8 mouse cellular contexts compared by ENCODE assay signal in the genomic region with DNA sequence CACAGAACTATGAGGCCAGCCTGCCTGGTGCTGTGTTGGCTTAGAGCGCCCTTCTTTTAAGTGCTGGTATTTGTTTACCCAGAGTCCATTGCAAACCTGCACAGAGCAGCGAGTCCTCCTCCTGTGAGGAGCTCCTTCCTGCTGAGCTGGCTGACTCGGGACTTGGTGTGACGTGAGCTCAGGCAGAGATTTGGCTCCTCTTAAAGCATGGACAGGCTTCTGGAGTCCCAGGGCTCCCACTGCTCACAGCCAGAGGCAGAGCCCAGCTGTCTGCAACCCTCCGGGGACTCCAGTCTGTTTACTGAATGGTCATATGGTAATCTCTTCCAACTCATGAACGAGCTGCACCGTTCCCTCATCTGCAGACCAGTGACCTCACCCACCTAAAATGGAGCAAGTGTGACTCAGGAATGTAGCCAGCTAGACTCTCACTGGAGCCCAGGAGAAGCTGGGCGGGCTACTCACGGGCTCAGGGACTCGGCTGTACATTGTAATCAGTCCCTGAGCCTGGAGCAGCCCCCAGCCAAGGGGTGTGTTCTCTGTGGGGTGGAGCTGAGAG.
A peak's percentile ranks its signal among the peaks of the same experiment; 100 is the strongest.
DNase-seq lines count a peak whose midpoint lies in the region; ATAC-seq and TF ChIP-seq lines count a peak whose summit lies in the region.

No protein-coding gene starts in this region.

- no peaks in the 10 kb centered on the region for H3K36me3 ChIP-seq in heart, embryonic 16.5 days (ENCODE audit: control insufficient read depth, insufficient read depth)
- H3K36me3 ChIP-seq in stomach, postnatal 0 days (ENCODE audit: control insufficient read depth, insufficient read depth, low read length), result no peaks in the 10 kb centered on the region

- peak; percentile 91 for ATAC-seq in heart, embryonic 16.5 days (replicated peaks; ENCODE audit: extremely low read depth, insufficient read depth, low FRiP score)
- ATAC-seq in stomach, postnatal 0 days (ENCODE audit: low FRiP score, low TSS enrichment), result peak; percentile 95

- no peak for TF ChIP-seq EP300 in stomach, postnatal 0 days (optimal IDR thresholded peaks at IDR 0.05)

- 11% methylated on average over 10 of the region's 10 CpGs for WGBS in heart, embryonic 16.5 days
- 4% methylated on average over 10 of the region's 10 CpGs for WGBS in stomach, postnatal 0 days

- H3K9me3 ChIP-seq in heart, embryonic 16.5 days (replicated peaks; ENCODE audit: control insufficient read depth, low read length), result no peaks in the 10 kb centered on the region
- no peaks in the 10 kb centered on the region for H3K9me3 ChIP-seq in stomach, postnatal 0 days (ENCODE audit: control insufficient read depth, low read length)

- TF ChIP-seq CTCF in stomach, postnatal 0 days (IDR thresholded peaks at IDR 0.05; ENCODE audit: low read depth), result no peak

- peak overlapping the region; percentile 97 for H3K27ac ChIP-seq in heart, embryonic 16.5 days (ENCODE audit: low read length)
- H3K27ac ChIP-seq in stomach, postnatal 0 days (replicated peaks), result peak overlapping the region; percentile 79

- H3K9ac ChIP-seq in heart, embryonic 16.5 days (ENCODE audit: low read length), result peak overlapping the region; percentile 65
- 0 out of 2 replicates have a peak overlapping the region, but pooled peaks have one; percentile 23 for H3K9ac ChIP-seq in stomach, postnatal 0 days (ENCODE audit: low read length)

- H3K4me1 ChIP-seq in heart, embryonic 16.5 days (ENCODE audit: control insufficient read depth, insufficient read depth, low read length), result peaks cover 16% of the 10 kb centered on the region
- H3K4me1 ChIP-seq in stomach, postnatal 0 days (replicated peaks; ENCODE audit: control insufficient read depth, insufficient read depth), result 0 out of 2 replicates have a peak, but pooled peaks cover 4% of the 10 kb centered on the region

- H3K4me3 ChIP-seq in heart, embryonic 16.5 days (ENCODE audit: low read length), result peak overlapping the region; percentile 34
- H3K4me3 ChIP-seq in stomach, postnatal 0 days (ENCODE audit: low read depth, low read length), result no peak overlapping the region

- no peaks in the 10 kb centered on the region for H3K27me3 ChIP-seq in heart, embryonic 16.5 days (ENCODE audit: control insufficient read depth, insufficient read depth, low read length)
- no peaks in the 10 kb centered on the region for H3K27me3 ChIP-seq in stomach, postnatal 0 days (ENCODE audit: control insufficient read depth, insufficient read depth, low read length)

- peak; percentile 12 for DNase-seq in right cerebral cortex, adult 18-20 months
- no peak for DNase-seq in right cerebral cortex, postnatal 14 days
- DNase-seq in fibroblast of lung, adult 2 months (ENCODE audit: low read depth), result peak; percentile 42
- DNase-seq in kidney, postnatal 14 days, result peak; percentile 19
- DNase-seq in lung, postnatal 4 days, result peak; percentile 62 to 82
- DNase-seq in stomach, postnatal 0 days (ENCODE audit: low spot score), result peak; percentile 74
- no peak for DNase-seq in right cerebral cortex, adult 2 months (ENCODE audit: low spot score in 2 of 2)

- H3K4me2 ChIP-seq in heart, embryonic 16.5 days (ENCODE audit: low read depth, low read length), result peak overlapping the region; percentile 56
- H3K4me2 ChIP-seq in stomach, postnatal 0 days (replicated peaks; ENCODE audit: low read depth), result peak overlapping the region; percentile 42

Comparison
In these comparisons a context has a peak if more than half of its experiments do, and no peak if none do; other contexts are left out.
1. DNase-seq: peak in right cerebral cortex, adult 18-20 months (single experiment), fibroblast of lung, adult 2 months (single experiment), kidney, postnatal 14 days (single experiment), lung, postnatal 4 days (2 of 2) and stomach, postnatal 0 days (single experiment); none in right cerebral cortex, postnatal 14 days (single experiment) and right cerebral cortex, adult 2 months (0 of 2).